Mouse (Mus musculus): ENCODE measurements around the gene Zdhhc19.
A peak's percentile ranks its signal among the peaks of the same experiment; 100 is the strongest.

DNA sequence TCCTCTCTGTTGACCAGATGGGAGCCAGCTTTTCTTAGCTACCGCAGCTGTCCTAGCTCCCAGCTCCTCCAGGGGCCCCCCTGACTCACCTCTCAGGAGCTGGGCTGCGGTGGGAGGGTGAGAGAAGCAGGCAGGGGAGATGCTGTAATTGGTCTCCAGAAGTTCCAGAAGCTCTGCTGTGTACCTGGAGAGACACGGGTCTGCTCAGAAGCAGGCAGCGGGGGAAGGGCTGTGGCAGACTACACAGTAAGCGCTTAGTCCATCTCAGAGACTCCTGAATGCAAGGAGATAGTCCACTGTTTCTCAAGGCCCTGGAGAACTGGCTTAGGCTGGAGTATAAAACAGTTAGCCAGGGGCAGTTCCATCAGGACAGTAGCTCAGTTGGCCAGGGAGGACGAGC lies 10.0 kb upstream of the Zdhhc19 start:
- 0 out of 2 replicates have a peak, but pooled peaks have one; percentile 4 for TF ChIP-seq CTCF (conservative IDR thresholded peaks at IDR 0.05; ENCODE audit: low read length)
- TF ChIP-seq POU5F1 (IDR thresholded peaks at IDR 0.05; ENCODE audit: borderline replicate concordance, low read length), result no peak
- no peak for TF ChIP-seq NANOG (IDR thresholded peaks at IDR 0.05; ENCODE audit: borderline replicate concordance, low read length)
